Mouse (Mus musculus) heart, adult 11 months (tissue): ENCODE results near the gene Hbb-bh2.
"Not testable (repeated sequence)": the region's sequence is repeated elsewhere in the genome, so short reads cannot be mapped to it uniquely, and the experiment has no call there.

ENCODE experiments used
- DNase-seq: peaks from one replicate; pipeline ENCODE4 v3.0.0; 2022

Gene Hbb-bh2

DNA sequence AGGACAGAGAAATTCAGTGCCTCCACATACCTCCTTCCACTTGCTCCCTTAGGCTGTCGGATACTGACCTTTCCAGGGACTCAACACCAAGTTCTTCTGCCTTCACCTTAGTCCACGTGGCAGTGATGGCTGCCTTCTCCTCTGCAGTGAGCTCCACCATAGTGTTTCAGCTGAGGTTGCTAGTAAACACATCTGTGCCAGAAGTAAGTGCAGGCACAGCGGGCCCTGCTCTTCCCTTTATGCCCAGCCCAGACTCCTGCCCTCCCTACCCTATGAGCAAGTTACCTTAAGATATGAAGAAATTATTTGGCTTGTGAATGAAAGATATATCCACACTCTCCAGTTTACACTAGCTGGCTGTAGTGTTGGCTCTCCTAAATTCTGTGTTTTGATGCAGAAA is at the start of gene Hbb-bh2:
TSS of gene Hbb-bh2 (minus strand) at position 253 of the 400 bp plus-strand sequence.
- no peak for DNase-seq

DNA sequence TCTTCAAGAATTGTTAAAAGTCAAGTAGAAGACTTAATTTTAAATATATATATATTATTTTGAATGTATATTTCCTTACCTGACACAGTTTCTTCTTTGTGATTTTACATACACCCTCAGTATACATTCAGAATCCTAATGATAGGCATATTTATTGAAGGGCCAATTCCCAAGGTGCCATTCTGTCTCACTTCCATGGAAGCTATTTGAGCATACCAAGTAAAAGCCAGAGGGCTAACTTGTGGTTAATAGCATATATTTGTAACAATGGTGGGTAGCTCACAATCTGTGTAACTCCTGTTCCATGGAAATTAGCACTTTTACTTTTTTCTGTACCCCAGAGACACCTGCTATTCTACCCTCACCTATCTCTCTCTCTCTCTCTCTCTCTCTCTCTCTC is 45.8 kb upstream of the Hbb-bh2 start, which contains the start of gene Olfr66:
TSS of gene Olfr66 (minus strand) at position 101 of the 400 bp plus-strand sequence.
- no peak for DNase-seq

GRCm38 (mm10) chr7:103877093-103877492 is 36.8 kb upstream of the Hbb-bh2 start:
- no peak for DNase-seq

DNA sequence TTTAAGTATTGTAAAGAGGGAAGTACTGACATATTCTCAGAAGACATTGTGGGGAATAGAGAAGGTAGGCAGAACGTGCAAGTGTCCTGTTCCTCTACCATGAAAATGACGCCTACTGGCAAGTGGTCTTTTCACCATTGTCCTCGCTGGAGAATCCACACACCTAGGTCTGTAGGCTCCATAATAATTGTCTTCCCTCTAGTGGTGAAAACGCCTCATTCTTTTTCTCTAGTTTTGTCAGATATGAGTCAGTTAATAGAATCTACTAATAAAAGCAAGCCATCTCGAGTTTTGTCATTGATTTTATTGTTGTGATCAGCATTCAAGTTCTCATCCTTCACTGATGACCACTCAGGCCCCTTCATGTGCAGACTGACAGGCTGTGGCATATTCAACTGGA is 34.1 kb upstream of the Hbb-bh2 start:
- no peak for DNase-seq

- no peak for DNase-seq
These were observed 32.7 kb upstream of the Hbb-bh2 start for GRCm38 (mm10) chr7:103873064-103873463.

DNA sequence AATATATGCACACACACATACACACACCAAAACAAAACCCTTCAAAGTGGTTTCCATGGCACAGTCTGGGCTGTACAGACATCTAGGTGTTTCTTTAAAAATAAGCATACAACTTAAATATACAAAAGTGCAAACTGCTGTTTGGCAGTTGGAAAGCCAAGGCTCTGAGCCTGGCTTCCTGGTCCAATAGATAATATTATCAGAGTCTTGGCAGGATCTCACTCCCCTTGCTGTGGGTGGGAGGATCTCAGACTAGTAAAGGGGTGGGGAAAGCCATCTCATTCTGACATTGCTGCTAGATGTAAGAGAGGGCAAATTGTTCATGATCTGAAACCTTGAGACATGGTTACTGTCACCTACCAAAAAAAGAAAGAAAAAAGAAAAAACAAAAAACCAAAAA is 30.3 kb upstream of the Hbb-bh2 start:
- DNase-seq, result no peak

DNA sequence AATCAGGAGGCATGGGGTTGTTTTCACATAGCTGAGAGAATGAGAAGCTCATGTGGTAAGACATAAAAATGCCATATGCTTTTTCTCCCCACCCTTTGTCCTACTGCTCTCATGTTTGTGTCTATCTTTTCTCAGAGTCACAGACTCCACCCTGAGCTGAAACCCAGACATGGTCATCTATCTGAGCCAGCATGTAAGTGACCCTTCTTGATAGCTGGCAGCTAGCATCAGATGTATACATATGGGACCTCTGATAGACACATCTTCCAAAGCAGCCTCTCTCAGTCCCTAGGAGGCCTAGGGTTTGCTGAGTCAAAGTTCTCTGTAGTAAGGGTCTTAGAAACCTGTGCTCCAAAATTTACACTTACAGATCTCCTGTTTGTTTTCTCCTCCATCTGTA is 25.4 kb upstream of the Hbb-bh2 start:
- DNase-seq, result no peak

DNA sequence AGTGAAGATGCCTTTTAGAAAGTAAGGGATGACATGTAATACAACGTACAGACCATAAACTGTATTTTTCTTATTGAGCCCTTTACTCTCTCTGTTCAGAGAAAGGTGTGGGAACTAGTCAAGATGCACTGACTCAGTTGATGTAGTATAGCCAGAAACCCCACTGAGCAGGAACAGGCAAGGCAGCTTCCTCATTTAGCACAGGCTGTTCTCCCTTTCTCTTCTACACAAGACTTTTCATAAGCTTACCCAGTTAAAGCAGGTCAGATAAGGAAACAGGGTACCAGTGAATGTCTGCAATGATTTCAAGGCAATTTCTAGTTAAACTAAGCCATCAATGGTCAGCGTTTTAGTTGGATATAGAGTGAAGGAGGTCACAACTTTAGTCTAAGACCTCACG is 21.2 kb upstream of the Hbb-bh2 start:
- DNase-seq, result no peak

DNA sequence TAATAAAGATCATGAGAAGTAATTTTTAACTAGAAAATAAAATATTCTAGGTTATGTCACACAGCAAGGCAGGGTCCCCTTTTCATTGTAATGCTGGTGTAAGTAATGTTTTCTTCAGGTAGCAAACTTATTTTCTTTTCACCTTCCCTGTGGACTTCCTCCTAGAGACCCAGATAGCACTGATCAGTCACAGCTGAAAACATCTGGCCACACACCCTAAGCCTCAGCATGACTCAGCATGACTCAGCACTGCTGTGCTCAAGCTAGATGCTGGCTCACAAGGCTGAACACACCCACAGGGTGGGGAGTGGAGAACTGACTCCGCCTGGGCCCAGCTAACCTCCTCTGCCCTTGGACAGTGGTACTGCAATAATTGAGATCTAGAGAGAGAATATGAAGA is 20.5 kb upstream of the Hbb-bh2 start:
- DNase-seq, result peak; percentile 95

GRCm38 (mm10) chr7:103859076-103859475 is 18.8 kb upstream of the Hbb-bh2 start:
- DNase-seq, result no peak

DNA sequence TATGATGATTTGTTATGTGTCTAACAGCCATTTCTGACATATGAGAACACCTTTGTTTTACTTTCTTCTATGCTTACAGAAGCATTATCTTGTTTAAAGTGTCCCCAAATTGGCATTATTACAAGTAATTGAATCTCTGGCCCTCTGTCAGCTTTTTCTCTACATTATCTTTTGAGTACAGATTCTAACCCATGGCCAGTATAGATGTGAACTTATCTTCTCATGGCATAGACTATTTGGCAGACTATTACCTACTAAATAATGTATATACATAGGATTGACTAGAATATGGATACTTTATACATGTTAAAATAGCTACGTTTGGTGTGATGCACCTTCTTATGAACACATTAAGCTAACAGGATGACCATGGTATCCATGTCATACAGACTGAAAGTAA is 14.3 kb upstream of the Hbb-bh2 start:
- no peak for DNase-seq

DNA sequence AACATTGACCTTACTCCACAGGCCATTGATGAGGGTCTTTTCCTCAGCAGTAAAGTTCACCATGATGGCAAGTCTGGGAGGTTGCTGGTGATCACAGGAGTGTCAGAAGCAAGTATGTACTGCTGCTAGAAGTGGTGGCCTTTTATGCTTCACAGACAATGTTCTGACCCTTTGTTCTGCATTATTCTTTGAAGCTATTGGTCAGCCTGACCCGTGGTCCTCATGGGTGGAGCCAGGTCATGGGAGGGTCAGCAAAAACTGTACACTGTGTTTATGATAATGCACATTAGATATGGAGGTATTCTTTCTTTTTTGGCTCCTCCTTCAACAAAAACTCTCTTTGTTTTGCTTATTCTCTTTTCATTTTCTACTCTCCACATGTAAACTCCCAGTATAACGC is 12.8 kb upstream of the Hbb-bh2 start, which contains the start of gene Hbb-y:
TSS of gene Hbb-y (minus strand) at position 127 of the 400 bp plus-strand sequence.
- no peak for DNase-seq

- no peak for DNase-seq
These were observed 4.4 kb upstream of the Hbb-bh2 start for GRCm38 (mm10) chr7:103844525-103845325.

- DNase-seq, result no peak
These were observed 2.7 kb upstream of the Hbb-bh2 start, which contains the start of gene Hbb-bh1 for GRCm38 (mm10) chr7:103843034-103843433. TSS of gene Hbb-bh1 (minus strand) at chr7:103843164.

GRCm38 (mm10) chr7:103827808-103828207 is 12.5 kb downstream of the Hbb-bh2 start, which contains the start of gene Hbb-bs:
TSS of gene Hbb-bs (minus strand) at chr7:103828096.
- DNase-seq, result no peak

DNA sequence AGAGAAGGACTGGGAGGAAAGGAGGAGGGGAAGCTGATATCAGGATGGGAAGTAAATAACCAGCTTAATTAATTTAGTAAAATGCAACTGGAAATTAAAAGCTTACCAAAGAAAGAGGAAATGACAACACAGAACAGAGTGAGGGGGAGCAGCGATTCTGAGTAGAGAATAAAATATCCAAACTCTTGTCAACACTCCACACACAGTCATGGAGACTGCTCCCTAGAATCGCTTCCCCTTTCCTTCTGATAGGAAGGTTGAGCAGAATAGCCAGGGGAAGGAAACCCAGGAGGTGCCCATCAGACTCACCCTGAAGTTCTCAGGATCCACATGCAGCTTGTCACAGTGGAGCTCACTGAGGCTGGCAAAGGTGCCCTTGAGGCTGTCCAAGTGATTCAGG is 13.2 kb downstream of the Hbb-bh2 start:
- not testable (repeated sequence) for DNase-seq

- DNase-seq, result no peak
These were observed 13.9 kb downstream of the Hbb-bh2 start for GRCm38 (mm10) chr7:103826255-103826887.

DNA sequence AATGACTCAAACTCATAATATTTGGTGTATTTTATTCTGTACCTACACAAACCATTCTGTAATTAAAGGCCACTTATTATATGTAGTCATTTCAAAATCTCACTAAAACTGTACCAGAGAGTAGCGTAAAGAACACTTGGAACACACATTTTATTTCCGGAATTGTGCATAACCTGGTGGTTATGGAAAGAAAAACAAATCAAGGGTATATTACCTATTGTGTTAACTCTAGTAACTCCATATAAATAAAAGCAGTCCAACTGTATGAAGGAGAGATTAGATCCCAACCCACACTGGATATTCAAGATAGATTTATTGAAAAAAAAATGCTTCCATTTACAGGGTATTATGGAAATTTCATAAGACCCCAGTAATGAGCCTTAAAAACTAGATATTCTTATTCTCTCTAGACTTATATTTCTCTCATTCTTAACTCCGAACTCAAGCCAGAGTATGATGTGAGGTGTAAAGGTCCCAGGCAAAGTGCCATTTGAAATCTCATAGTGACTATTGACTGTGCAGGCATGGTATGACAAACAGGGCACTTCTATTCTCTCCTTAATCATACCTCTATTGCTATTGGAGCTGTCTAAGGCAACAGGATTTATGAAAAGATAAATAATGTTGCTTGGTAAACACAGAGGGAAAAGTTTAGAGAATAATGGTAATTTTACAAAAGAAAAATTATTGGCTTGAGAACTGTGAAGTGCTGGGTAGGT is 14.6 kb downstream of the Hbb-bh2 start:
- DNase-seq, result no peak

- no peak for DNase-seq
These were observed 15.7 kb downstream of the Hbb-bh2 start for GRCm38 (mm10) chr7:103824597-103824996.

- not testable (repeated sequence) for DNase-seq
These were observed 25.2 kb downstream of the Hbb-bh2 start for GRCm38 (mm10) chr7:103815085-103815484.

GRCm38 (mm10) chr7:103813766-103814165 is 26.6 kb downstream of the Hbb-bh2 start, which contains the start of gene Hbb-bt:
TSS of gene Hbb-bt (minus strand) at chr7:103813996.
- no peak for DNase-seq

DNA sequence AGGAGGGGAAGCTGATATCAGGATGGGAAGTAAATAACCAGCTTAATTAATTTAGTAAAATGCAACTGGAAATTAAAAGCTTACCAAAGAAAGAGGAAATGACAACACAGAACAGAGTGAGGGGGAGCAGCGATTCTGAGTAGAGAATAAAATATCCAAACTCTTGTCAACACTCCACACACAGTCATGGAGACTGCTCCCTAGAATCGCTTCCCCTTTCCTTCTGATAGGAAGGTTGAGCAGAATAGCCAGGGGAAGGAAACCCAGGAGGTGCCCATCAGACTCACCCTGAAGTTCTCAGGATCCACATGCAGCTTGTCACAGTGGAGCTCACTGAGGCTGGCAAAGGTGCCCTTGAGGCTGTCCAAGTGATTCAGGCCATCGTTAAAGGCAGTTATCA is 27.2 kb downstream of the Hbb-bh2 start:
- not testable (repeated sequence) for DNase-seq

GRCm38 (mm10) chr7:103812174-103812573 is 28.1 kb downstream of the Hbb-bh2 start:
- DNase-seq, result no peak
